Mouse (Mus musculus) midbrain, embryonic 14.5 days (tissue): ENCODE data around the gene Asf1b. TPM values are rescaled to one million over a fixed set of nuclear protein-coding genes. Genes with fewer than 3 reads are reported as not detected.

Experiments used
- ATAC-seq: fragments of 200-750 bp; cut with Nextera tagmentation; 2 replicates; pipeline ENCODE4 v1.8.0; 2017; ENCODE audit warnings: moderate number of reproducible peaks, moderate library complexity; ENCODE audit not compliant: low FRiP score, low TSS enrichment
- DNase-seq: peaks from one replicate; pipeline ENCODE4 v3.0.0-alpha.2; 2015
- H3K27ac ChIP-seq: fragments of 300-500 bp; sonication (generic); replicated peaks from 2 replicates; pipeline ENCODE4 v1.5.1; 2014; ENCODE audit warnings: mild to moderate bottlenecking, low read depth, low read length, moderate library complexity
- H3K27me3 ChIP-seq: fragments of 300-500 bp; sonication (generic); 2 replicates; pipeline ENCODE4 v1.6.1; 2014; ENCODE audit warnings: low read length, control low read depth, mixed read lengths; ENCODE audit not compliant: control insufficient read depth, insufficient read depth
- H3K36me3 ChIP-seq: fragments of 300-500 bp; sonication (generic); 2 replicates; pipeline ENCODE4 v1.6.1; 2014; ENCODE audit warnings: low read length, control low read depth; ENCODE audit not compliant: control insufficient read depth, insufficient read depth
- H3K4me1 ChIP-seq: fragments of 300-500 bp; sonication (generic); 2 replicates; pipeline ENCODE4 v1.6.1; 2014; ENCODE audit warnings: mild to moderate bottlenecking, antibody characterized with exemption, low read length, control low read depth; ENCODE audit not compliant: control insufficient read depth, insufficient read depth
- H3K4me2 ChIP-seq: fragments of 300-500 bp; sonication (generic); 2 replicates; pipeline ENCODE4 v1.6.1; 2014; ENCODE audit warnings: mild to moderate bottlenecking, low read length, moderate library complexity
- H3K4me3 ChIP-seq: fragments of 300-500 bp; sonication (generic); replicated peaks from 2 replicates; pipeline ENCODE4 v1.5.1; 2014; ENCODE audit warnings: low read depth, low read length
- H3K9ac ChIP-seq: fragments of 300-500 bp; sonication (generic); replicated peaks from 2 replicates; pipeline ENCODE4 v1.6.1; 2014; ENCODE audit warnings: mild to moderate bottlenecking, low read length, moderate library complexity
- H3K9me3 ChIP-seq: fragments of 300-500 bp; sonication (generic); 2 replicates; pipeline ENCODE4 v1.6.1; 2016; ENCODE audit warnings: low read length, control low read depth, mixed read lengths; ENCODE audit not compliant: control insufficient read depth
- WGBS: fragments of 180-500 bp; shearing (Covaris S2); extraction: QIAGEN DNeasy Blood & Tissue Kit; methylation state at CpG from one replicate; pipeline ENCODE4 v1.1.7; 2014; 5-methylcytosine and 5-hydroxymethylcytosine counted together
- polyA plus RNA-seq: library from polyadenylated mRNA; unstranded; fragments of >200 nt; fragmentation: Nextera tagmentation; extraction: Ambion mirVana; gene quantifications from 2 replicates; pipeline ENCODE4 v1.2.1, GENCODE M21; 2014

Gene Asf1b
- polyA plus RNA-seq, 1 experiment from 2014 or later = 15.5 TPM

GRCm38 (mm10) chr8:83971661-83972060 lies 16.4 kb downstream of the Asf1b start:
- 67% methylated on average over 6 of the region's 6 CpGs for WGBS
- Histone ChIP-seq H3K4me3 (peak overlapping the region; percentile 94), H3K27ac (no peak overlapping the region), H3K9ac (peak overlapping the region; percentile 85), H3K4me1 (peaks cover 19% of the 10 kb centered on the region), H3K9me3 (no peaks in the 10 kb centered on the region), H3K4me2 (peak overlapping the region; percentile 82), H3K36me3 (no peaks in the 10 kb centered on the region), H3K27me3 (no peaks in the 10 kb centered on the region)
- no peak for DNase-seq
- ATAC-seq = no peak

GRCm38 (mm10) chr8:83972150-83973120 lies 17.1 kb downstream of the Asf1b start, which contains the start of gene Prkaca:
TSS of gene Prkaca (plus strand) at chr8:83972993.
- Histone ChIP-seq H3K4me2 (peak within 1 kb of the TSS; percentile 97), H3K9ac (peak within 1 kb of the TSS; percentile 85), H3K27ac (peak within 1 kb of the TSS; percentile 85), H3K4me3 (peak within 1 kb of the TSS; percentile 94), H3K4me1 (peaks cover 23% of the 10 kb centered on the region), H3K36me3 (no peaks in the 10 kb centered on the region), H3K27me3 (no peaks in the 10 kb centered on the region), H3K9me3 (no peaks in the 10 kb centered on the region)
- under 1% methylated on average over 92 of the region's 94 CpGs for WGBS
- DNase-seq (peak; percentile 99), ATAC-seq (peak; percentile 100)

GRCm38 (mm10) chr8:83973161-83974031 lies 18.1 kb downstream of the Asf1b start:
- WGBS = 3% methylated on average over 37 of the region's 37 CpGs
- H3K36me3 ChIP-seq = peaks cover 4% of the 10 kb centered on the region; the same call in 1 of the 2 replicates
- DNase-seq (peak; percentile 26), ATAC-seq (peak; percentile 29)
- peak overlapping the region; percentile 94 for H3K4me3 ChIP-seq
- peak overlapping the region; percentile 85 for H3K9ac ChIP-seq
- H3K4me1 ChIP-seq = peaks cover 26% of the 10 kb centered on the region
- no peaks in the 10 kb centered on the region for H3K27me3 ChIP-seq
- no peaks in the 10 kb centered on the region for H3K9me3 ChIP-seq
- H3K27ac ChIP-seq = peak overlapping the region; percentile 85
- peak overlapping the region; percentile 97 for H3K4me2 ChIP-seq

- 81% methylated on average over 4 of the region's 4 CpGs for WGBS
- no peaks in the 10 kb centered on the region for H3K9me3 ChIP-seq
- H3K9ac ChIP-seq = peak overlapping the region; percentile 85; the same call in 1 of the 2 replicates
Observed at GRCm38 (mm10) chr8:83974521-83974920, 19.2 kb downstream of the Asf1b start.

GRCm38 (mm10) chr8:83976101-83976630 lies 20.9 kb downstream of the Asf1b start:
- ATAC-seq = no peak
- no peak for DNase-seq
- Histone ChIP-seq H3K4me2 (no peak overlapping the region), H3K27ac (no peak overlapping the region), H3K4me1 (peaks cover 26% of the 10 kb centered on the region), H3K9ac (no peak overlapping the region), H3K27me3 (no peaks in the 10 kb centered on the region), H3K4me3 (no peak overlapping the region), H3K9me3 (no peaks in the 10 kb centered on the region), H3K36me3 (peaks cover 19% of the 10 kb centered on the region)
- WGBS = 87% methylated on average over 4 of the region's 4 CpGs

More at GRCm38 (mm10) chr8:83974521-83974920, 19.2 kb downstream of the Asf1b start:
- H3K4me3 ChIP-seq = no peak overlapping the region
- H3K36me3 ChIP-seq = peaks cover 4% of the 10 kb centered on the region; the same call in 1 of the 2 replicates
- DNase-seq = no peak
- ATAC-seq = no peak
- H3K27me3 ChIP-seq = no peaks in the 10 kb centered on the region
- H3K4me1 ChIP-seq = peaks cover 26% of the 10 kb centered on the region
- H3K27ac ChIP-seq = no peak overlapping the region
- peak overlapping the region; percentile 97 for H3K4me2 ChIP-seq

GRCm38 (mm10) chr8:83976779-83977350 lies 21.6 kb downstream of the Asf1b start:
- H3K27me3 ChIP-seq = no peaks in the 10 kb centered on the region
- peaks cover 26% of the 10 kb centered on the region for H3K36me3 ChIP-seq
- H3K9ac ChIP-seq = no peak overlapping the region
- H3K27ac ChIP-seq = no peak overlapping the region
- H3K9me3 ChIP-seq = no peaks in the 10 kb centered on the region
- H3K4me2 ChIP-seq = no peak overlapping the region
- ATAC-seq (no peak), DNase-seq (no peak)
- 88% methylated on average over 5 of the region's 5 CpGs for whole genome bisulfite sequencing
- peaks cover 23% of the 10 kb centered on the region for H3K4me1 ChIP-seq
- no peak overlapping the region for H3K4me3 ChIP-seq

- DNase-seq = no peak
- H3K36me3 ChIP-seq = peaks cover 34% of the 10 kb centered on the region
- H3K9me3 ChIP-seq = no peaks in the 10 kb centered on the region
- peaks cover 21% of the 10 kb centered on the region for H3K4me1 ChIP-seq
- WGBS = 75% methylated on average over 6 of the region's 6 CpGs
- H3K4me2 ChIP-seq = no peak overlapping the region
- H3K27ac ChIP-seq = no peak overlapping the region
- no peak overlapping the region for H3K4me3 ChIP-seq
- no peak for ATAC-seq
- no peak overlapping the region; the same call in 1 of the 2 replicates for H3K9ac ChIP-seq
- H3K27me3 ChIP-seq = no peaks in the 10 kb centered on the region
Observed at GRCm38 (mm10) chr8:83977646-83978045, 22.3 kb downstream of the Asf1b start.

- Histone ChIP-seq H3K4me3 (no peak overlapping the region), H3K36me3 (peaks cover 39% of the 10 kb centered on the region), H3K27me3 (no peaks in the 10 kb centered on the region), H3K9me3 (no peaks in the 10 kb centered on the region), H3K4me2 (no peak overlapping the region), H3K27ac (no peak overlapping the region), H3K9ac (no peak overlapping the region), H3K4me1 (peaks cover 21% of the 10 kb centered on the region)
- DNase-seq (no peak), ATAC-seq (no peak)
- WGBS = 75% methylated on average over 9 of the region's 9 CpGs
Observed at GRCm38 (mm10) chr8:83978200-83978599, 22.9 kb downstream of the Asf1b start.
